Mouse (Mus musculus) G1E-ER4 (cell line): Measurements from ENCODE around the gene Zfp646. TPM values are rescaled to one million over a fixed set of nuclear protein-coding genes. Genes with fewer than 3 reads are reported as not detected.

ENCODE experiments used
- GATA1 ChIP-seq: IDR thresholded peaks from one replicate; pipeline ENCODE4 v1.8.0; 2012; ENCODE audit warnings: low read length, inconsistent platforms
- polyA plus RNA-seq: library from polyadenylated mRNA; stranded (reverse); fragments of >175 nt; gene quantifications from 2 replicates; pipeline ENCODE4 v1.2.3, GENCODE M21; 2012

Zfp646 gene
- polyA plus RNA-seq, 1 experiment = 24.0 TPM

- TF ChIP-seq GATA1 = no peak
Observed at GRCm38 (mm10) chr7:127876467-127877348, 687 bp downstream of the Zfp646 start, which contains the start of gene Zfp668. Zfp668 (minus strand) TSS chr7:127876828.

- no peak for TF ChIP-seq GATA1
Observed at GRCm38 (mm10) chr7:127879301-127879700, 3.3 kb downstream of the Zfp646 start.

- no peak for TF ChIP-seq GATA1
Observed at GRCm38 (mm10) chr7:127880431-127880830, 4.4 kb downstream of the Zfp646 start.

GRCm38 (mm10) chr7:127885951-127886350 is 9.9 kb downstream of the Zfp646 start:
- TF ChIP-seq GATA1 = no peak

GRCm38 (mm10) chr7:127886551-127886950 is 10.5 kb downstream of the Zfp646 start:
- TF ChIP-seq GATA1 = no peak

GRCm38 (mm10) chr7:127887191-127887590 is 11.2 kb downstream of the Zfp646 start:
- TF ChIP-seq GATA1 = no peak

GRCm38 (mm10) chr7:127887781-127888180 is 11.8 kb downstream of the Zfp646 start:
- no peak for TF ChIP-seq GATA1

GRCm38 (mm10) chr7:127888821-127889220 is 12.8 kb downstream of the Zfp646 start:
- no peak for TF ChIP-seq GATA1

- TF ChIP-seq GATA1 = no peak
Observed at GRCm38 (mm10) chr7:127890798-127891197, 14.8 kb downstream of the Zfp646 start, which contains the start of gene Prss53. Prss53 (minus strand) TSS chr7:127890970.

GRCm38 (mm10) chr7:127894480-127894879 is 18.5 kb downstream of the Zfp646 start:
- TF ChIP-seq GATA1 = no peak

GRCm38 (mm10) chr7:127895442-127895841 is 19.4 kb downstream of the Zfp646 start, which contains the start of the genes Gm21974 and Vkorc1:
Gm21974 (minus strand) TSS chr7:127895454.
Vkorc1 (minus strand) TSS chr7:127895617.
- no peak for TF ChIP-seq GATA1

GRCm38 (mm10) chr7:127896384-127896783 is 20.4 kb downstream of the Zfp646 start:
- no peak for TF ChIP-seq GATA1

- no peak for TF ChIP-seq GATA1
Observed at GRCm38 (mm10) chr7:127897542-127897941, 21.5 kb downstream of the Zfp646 start.

GRCm38 (mm10) chr7:127898179-127898956 is 22.3 kb downstream of the Zfp646 start:
- TF ChIP-seq GATA1 = no peak

- TF ChIP-seq GATA1 = no peak
Observed at GRCm38 (mm10) chr7:127899997-127900396, 24.0 kb downstream of the Zfp646 start.

- TF ChIP-seq GATA1 = no peak
Observed at GRCm38 (mm10) chr7:127901772-127902171, 25.8 kb downstream of the Zfp646 start.
